In the genomic region with DNA sequence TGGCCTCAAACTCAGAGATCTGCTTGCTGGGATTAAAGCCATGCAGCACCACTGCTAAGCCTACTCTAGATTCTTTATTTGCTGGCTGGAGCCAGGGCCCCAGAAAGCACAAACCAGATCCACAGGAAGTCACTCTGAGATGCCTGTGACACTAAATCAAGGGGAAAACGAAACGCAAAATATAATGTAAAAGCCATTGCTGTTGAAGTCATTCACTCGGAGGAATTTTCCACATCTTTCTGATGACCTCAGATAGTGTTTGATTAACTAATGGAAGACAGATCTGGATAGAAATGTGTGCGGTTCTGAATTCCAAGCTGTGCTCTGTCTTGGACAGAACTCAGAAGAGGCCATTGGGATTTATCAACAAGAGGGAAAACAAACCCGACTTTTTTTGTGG, we compare ENCODE assay signal across 15 mouse cellular contexts. TPM values are rescaled to one million over a fixed set of nuclear protein-coding genes. Genes with fewer than 3 reads are reported as not detected.
A peak's percentile ranks its signal among the peaks of the same experiment; 100 is the strongest.
DNase-seq lines count a peak whose midpoint lies in the region; ATAC-seq and TF ChIP-seq lines count a peak whose summit lies in the region.
"Had no signal": no experiment of that assay in that cellular context is flagged by ENCODE, and none has a peak within 500 bp of the region (broad histone marks: within the 10 kb centered on the region; RNA-seq: fewer than 3 reads in every experiment).

No protein-coding gene starts in this region.

- no peak overlapping the region for H3K9ac ChIP-seq in embryonic facial prominence, embryonic 13.5 days
- no peak overlapping the region for H3K9ac ChIP-seq in stomach, embryonic 16.5 days (ENCODE audit: low read length)
- H3K9ac ChIP-seq: embryonic facial prominence, embryonic 12.5 days; forebrain, embryonic 15.5 days had no signal

- H3K36me3 ChIP-seq in embryonic facial prominence, embryonic 13.5 days: no peaks in the 10 kb centered on the region
- no peaks in the 10 kb centered on the region for H3K36me3 ChIP-seq in embryonic facial prominence, embryonic 10.5 days (replicated peaks)
- H3K36me3 ChIP-seq in kidney, adult 2 months (ENCODE audit: control insufficient read depth, insufficient read depth, low read length): no peaks in the 10 kb centered on the region
- H3K36me3 ChIP-seq in stomach, embryonic 16.5 days (ENCODE audit: control insufficient read depth, insufficient read depth, low read length): no peaks in the 10 kb centered on the region
- H3K36me3 ChIP-seq: embryonic facial prominence, embryonic 12.5 days; forebrain, embryonic 15.5 days had no signal

- H3K9me3 ChIP-seq in embryonic facial prominence, embryonic 13.5 days: no peaks in the 10 kb centered on the region
- no peaks in the 10 kb centered on the region for H3K9me3 ChIP-seq in embryonic facial prominence, embryonic 10.5 days
- no peaks in the 10 kb centered on the region for H3K9me3 ChIP-seq in stomach, embryonic 16.5 days (replicated peaks; ENCODE audit: control insufficient read depth, low read length)
- H3K9me3 ChIP-seq: embryonic facial prominence, embryonic 12.5 days; forebrain, embryonic 15.5 days had no signal

- TF ChIP-seq POLR2A in kidney, adult 2 months (IDR thresholded peaks at IDR 0.05; ENCODE audit: low read depth, low read length): no peak

- H3K27ac ChIP-seq in embryonic facial prominence, embryonic 13.5 days: peak overlapping the region; percentile 52
- no peak overlapping the region for H3K27ac ChIP-seq in embryonic facial prominence, embryonic 10.5 days (replicated peaks)
- H3K27ac ChIP-seq in kidney, adult 2 months (ENCODE audit: insufficient read depth, low read depth, low read length): peak overlapping the region; percentile 32; the same call in 1 of the 2 replicates
- peak overlapping the region; percentile 7; the same call in 1 of the 2 replicates for H3K27ac ChIP-seq in stomach, embryonic 16.5 days (ENCODE audit: low read length)
- H3K27ac ChIP-seq: forebrain, embryonic 15.5 days had no signal

- no peak for TF ChIP-seq CTCF in kidney, adult 2 months (conservative IDR thresholded peaks at IDR 0.05; ENCODE audit: insufficient read depth, insufficient read length, low read depth, low read length)

- H3K4me3 ChIP-seq in embryonic facial prominence, embryonic 13.5 days: no peak overlapping the region
- no peak overlapping the region for H3K4me3 ChIP-seq in embryonic facial prominence, embryonic 10.5 days
- H3K4me3 ChIP-seq in kidney, adult 2 months (ENCODE audit: insufficient read depth, low read depth, low read length): no peak overlapping the region
- H3K4me3 ChIP-seq in stomach, embryonic 16.5 days (replicated peaks; ENCODE audit: low read length): no peak overlapping the region
- H3K4me3 ChIP-seq: embryonic facial prominence, embryonic 12.5 days; forebrain, embryonic 15.5 days had no signal

- WGBS in embryonic facial prominence, embryonic 13.5 days: 46% methylated on average over 5 of the region's 5 CpGs
- 79% methylated on average over 5 of the region's 5 CpGs for WGBS in embryonic facial prominence, embryonic 10.5 days
- whole genome bisulfite sequencing in kidney, adult 2 months: 22% methylated on average over 5 of the region's 5 CpGs
- 57% methylated on average over 5 of the region's 5 CpGs for WGBS in stomach, embryonic 16.5 days

- no peak for DNase-seq in embryonic facial prominence, embryonic 10.5 days (ENCODE audit: low spot score)
- peak; percentile 64 for DNase-seq in kidney, adult 2 months
- no peak for DNase-seq in kidney, postnatal 10 days
- DNase-seq in thymus, postnatal 14 days: peak; percentile 44
- DNase-seq in thymus, postnatal 0 days (ENCODE audit: low spot score): no peak
- DNase-seq in spleen, adult 18-20 months: no peak
- DNase-seq: cerebellum, adult 9-10 months; gastrocnemius, postnatal 36 days; right cerebral cortex, postnatal 4 days; thymus, adult 18-20 months had no signal

- ATAC-seq in embryonic facial prominence, embryonic 13.5 days (ENCODE audit: insufficient number of reproducible peaks, insufficient read depth, low FRiP score, low TSS enrichment, low read depth): no peak
- no peak for ATAC-seq in stomach, embryonic 16.5 days (ENCODE audit: insufficient read depth, low FRiP score)
- ATAC-seq: forebrain, embryonic 15.5 days; hindbrain, embryonic 16.5 days had no signal

- no peaks in the 10 kb centered on the region for H3K27me3 ChIP-seq in embryonic facial prominence, embryonic 13.5 days
- H3K27me3 ChIP-seq in embryonic facial prominence, embryonic 10.5 days (replicated peaks; ENCODE audit: low read depth, poor library complexity, severe bottlenecking): 0 out of 2 replicates have a peak, but pooled peaks cover 5% of the 10 kb centered on the region
- H3K27me3 ChIP-seq in kidney, adult 2 months (replicated peaks; ENCODE audit: control insufficient read depth, insufficient read depth, low read length): no peaks in the 10 kb centered on the region
- H3K27me3 ChIP-seq in stomach, embryonic 16.5 days (ENCODE audit: control insufficient read depth, insufficient read depth, low read length): no peaks in the 10 kb centered on the region
- H3K27me3 ChIP-seq: embryonic facial prominence, embryonic 12.5 days; forebrain, embryonic 15.5 days had no signal

- peaks cover 44% of the 10 kb centered on the region for H3K4me1 ChIP-seq in embryonic facial prominence, embryonic 13.5 days
- H3K4me1 ChIP-seq in embryonic facial prominence, embryonic 10.5 days: peaks cover 23% of the 10 kb centered on the region
- H3K4me1 ChIP-seq in kidney, adult 2 months (ENCODE audit: control insufficient read depth, insufficient read depth, low read length): peaks cover 47% of the 10 kb centered on the region
- H3K4me1 ChIP-seq in stomach, embryonic 16.5 days (ENCODE audit: control insufficient read depth, insufficient read depth, low read length): peaks cover 20% of the 10 kb centered on the region
- H3K4me1 ChIP-seq: forebrain, embryonic 15.5 days had no signal

- no peak overlapping the region for H3K4me2 ChIP-seq in embryonic facial prominence, embryonic 13.5 days
- no peak overlapping the region for H3K4me2 ChIP-seq in stomach, embryonic 16.5 days (ENCODE audit: low read depth, low read length)
- H3K4me2 ChIP-seq: embryonic facial prominence, embryonic 12.5 days; forebrain, embryonic 15.5 days had no signal

RNA-seq across cellular contexts. Expression of a gene that starts 22.9 kb away (rescaled TPM):
- polyA plus RNA-seq in embryonic facial prominence, embryonic 13.5 days (2015; fragmentation: Nextera tagmentation; extraction: Ambion mirVana): 11.1 and 13.5 TPM in 2 replicates
- 4.5 and 5.4 TPM in 2 replicates for polyA plus RNA-seq in embryonic facial prominence, embryonic 10.5 days (2016; fragmentation: Nextera tagmentation; extraction: Ambion mirVana)
- polyA plus RNA-seq in kidney, adult 2 months (2012; rRNA removed): 40.6 and 46.6 TPM in 2 replicates
- 14.9 and 20.3 TPM in 2 replicates for polyA plus RNA-seq in thymus, postnatal 0 days (2015; fragmentation: Nextera tagmentation; extraction: Ambion mirVana)
- polyA plus RNA-seq in stomach, embryonic 16.5 days (2015; fragmentation: Nextera tagmentation; extraction: Ambion mirVana): 9.9 and 10.8 TPM in 2 replicates

Comparison
In these comparisons a context has a peak if more than half of its experiments do, and no peak if none do; other contexts are left out.
1. DNase-seq: peak in kidney, adult 2 months (single experiment) and thymus, postnatal 14 days (single experiment); none in embryonic facial prominence, embryonic 10.5 days (single experiment), kidney, postnatal 10 days (single experiment), thymus, postnatal 0 days (single experiment) and spleen, adult 18-20 months (0 of 2).